Mouse (Mus musculus): ENCODE measurements around the gene Il4ra.
A peak's percentile ranks its signal among the peaks of the same experiment; 100 is the strongest.

Gene Il4ra

DNA sequence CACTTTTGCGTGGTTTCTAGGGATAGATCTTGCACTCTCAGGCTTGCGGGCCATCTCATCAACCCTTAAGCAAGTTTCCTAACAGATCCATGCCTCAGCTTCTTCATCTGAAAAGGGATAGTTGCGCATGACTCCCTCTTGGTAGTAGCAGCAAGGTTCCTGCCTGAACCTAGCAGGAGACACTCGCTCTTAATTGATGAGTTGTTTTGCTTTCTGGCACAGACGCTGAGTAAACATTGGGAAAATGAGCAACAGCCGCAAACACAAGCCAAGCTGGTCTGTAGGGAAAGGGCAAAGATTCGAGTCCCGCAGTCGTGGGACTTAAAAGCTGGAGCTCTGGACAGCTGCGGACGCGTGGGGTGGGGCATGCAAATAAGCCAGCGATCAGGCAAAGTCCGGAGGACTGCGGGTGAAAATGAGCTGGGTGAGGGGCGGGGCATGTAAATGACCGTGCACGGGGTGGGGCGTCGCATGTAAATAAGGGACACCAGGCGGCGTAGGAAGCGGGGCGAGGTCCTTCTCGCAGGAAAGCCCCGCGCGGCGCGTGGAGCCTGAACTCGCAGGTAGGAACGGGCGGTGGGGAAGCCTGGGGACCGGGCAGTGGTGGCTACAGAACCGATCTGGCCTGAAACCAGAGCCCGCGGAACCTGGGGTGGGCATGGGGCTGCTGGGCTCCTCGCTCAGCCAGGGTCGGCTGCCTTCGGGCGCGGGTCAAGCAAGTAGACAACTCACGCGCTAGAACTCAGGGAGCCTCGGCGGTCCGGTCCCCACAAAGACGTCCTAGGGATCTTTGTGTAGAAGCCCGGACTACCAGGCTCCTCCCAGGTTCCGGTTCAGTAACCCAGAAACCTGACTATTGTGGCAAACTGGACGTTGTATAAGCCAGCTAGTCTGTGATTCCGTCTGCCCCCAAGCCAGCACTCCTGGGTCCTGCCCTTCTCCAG lies at the start of gene Il4ra:
Gene Il4ra (plus strand): TSS at position 355 of the 944 bp plus-strand sequence.
- DNase-seq: peak; percentile 94

DNA sequence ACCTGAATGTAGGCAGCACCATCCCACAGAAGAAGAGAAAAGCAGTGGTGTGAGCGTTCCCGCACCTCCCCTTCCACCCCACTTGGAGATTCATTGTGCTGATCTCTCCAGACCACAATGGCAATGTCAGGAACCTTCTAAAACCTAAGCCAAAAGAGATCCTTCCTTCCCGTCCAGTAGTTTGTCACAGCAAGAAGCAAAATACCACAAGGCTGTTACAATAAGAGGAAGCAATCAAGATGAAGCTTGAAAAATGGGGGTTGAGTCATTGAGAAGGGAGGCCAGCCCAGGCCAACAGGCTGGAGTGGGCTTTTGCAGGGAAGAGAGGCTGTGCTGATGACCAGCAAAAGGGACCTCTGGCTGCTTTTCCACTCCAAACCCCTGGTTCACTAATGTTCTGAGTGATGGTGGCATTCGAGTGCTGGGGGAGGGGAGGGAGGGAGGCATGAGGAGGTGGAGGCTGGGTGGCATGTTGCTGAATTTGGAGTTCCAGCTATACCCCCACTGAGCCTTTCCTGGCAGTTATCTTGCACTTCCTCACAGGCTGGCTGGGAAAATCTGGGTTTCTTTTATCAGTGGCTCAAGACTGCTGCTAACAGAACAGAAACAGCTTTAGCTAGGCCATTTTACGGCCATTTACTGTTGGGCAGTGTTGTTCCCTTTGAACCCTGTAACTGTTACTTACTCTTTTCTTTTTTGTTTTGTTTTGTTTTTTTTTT lies 48.4 kb upstream of the Il4ra start:
- DNase-seq: no peak

DNA sequence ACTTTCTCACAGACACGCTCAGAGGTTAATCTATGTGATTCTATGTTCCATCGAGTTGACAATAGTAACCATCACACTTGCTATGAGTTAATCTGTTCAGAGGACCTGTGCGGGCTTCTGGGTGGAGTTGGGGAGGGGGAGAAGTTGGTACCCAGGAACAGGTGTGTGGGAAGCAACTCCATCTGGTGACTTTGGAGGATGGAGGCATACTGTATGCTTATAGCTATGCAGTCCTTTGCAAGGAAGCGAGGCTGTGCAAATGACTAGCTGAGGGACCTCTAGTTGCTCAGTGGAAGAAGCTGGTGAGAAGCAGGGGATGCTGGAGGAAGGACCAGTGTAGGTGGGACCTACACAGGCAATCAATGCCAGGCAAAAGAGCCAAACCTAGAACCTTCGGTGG lies 47.3 kb upstream of the Il4ra start:
- no peak for DNase-seq

DNA sequence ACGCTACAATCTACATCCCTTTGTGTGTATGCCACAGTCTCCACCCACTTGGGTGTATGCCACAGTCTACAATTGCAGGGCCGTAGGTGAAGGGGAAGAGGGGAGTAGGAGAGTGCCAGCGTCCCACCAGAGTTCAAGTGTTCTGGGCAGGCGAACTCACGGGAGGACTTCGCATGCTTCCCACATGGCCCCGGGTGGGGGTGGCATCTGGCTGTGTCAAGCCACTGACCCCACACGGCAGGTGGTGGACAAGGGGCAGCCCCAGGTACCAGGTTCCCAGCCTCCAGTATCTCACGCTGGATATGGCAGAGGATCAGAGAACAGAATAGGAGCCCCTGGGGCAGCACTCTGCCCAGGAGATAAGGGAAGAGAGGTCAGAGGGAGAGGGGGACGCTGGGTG lies 46.4 kb upstream of the Il4ra start:
- DNase-seq: no peak

DNA sequence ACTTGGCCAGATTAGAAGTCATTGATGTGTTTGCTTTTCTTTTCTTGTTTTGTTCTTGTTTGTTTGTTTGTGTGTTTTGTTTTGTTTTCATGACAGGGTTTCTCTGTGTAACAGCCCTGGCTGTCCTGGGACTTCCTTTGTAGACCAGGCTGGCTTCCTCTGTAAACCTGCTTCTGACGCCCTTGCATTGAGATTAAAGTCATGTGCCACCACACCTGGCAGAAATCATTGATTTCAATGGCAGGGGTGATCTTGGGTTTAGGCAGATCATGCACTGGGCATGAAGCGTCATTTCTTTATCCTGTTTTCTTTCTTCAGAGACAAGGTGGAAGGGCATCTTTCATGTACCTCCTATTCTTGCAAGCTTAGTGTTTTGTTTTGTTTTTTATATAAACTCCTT lies 44.6 kb upstream of the Il4ra start:
- DNase-seq: no peak

DNA sequence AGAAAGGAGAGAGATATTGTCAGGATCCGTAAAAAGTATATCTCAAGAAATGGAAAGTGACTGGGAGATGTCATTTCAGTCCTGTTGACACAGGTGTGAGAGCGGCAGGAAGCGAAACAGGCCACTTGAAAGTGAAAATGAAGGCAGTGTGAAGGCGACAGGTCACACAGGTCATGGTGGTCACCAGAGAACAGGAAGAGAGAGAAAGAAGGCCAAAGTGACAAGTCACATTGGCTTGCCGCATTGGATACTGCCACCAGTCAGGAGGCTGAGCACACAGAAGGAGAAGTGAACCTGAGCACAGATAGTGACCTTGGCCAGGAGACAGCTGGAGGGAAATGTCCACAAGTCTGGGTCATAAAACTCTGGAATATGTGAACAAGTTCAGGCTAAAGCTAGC lies 40.5 kb upstream of the Il4ra start:
- DNase-seq: no peak

DNA sequence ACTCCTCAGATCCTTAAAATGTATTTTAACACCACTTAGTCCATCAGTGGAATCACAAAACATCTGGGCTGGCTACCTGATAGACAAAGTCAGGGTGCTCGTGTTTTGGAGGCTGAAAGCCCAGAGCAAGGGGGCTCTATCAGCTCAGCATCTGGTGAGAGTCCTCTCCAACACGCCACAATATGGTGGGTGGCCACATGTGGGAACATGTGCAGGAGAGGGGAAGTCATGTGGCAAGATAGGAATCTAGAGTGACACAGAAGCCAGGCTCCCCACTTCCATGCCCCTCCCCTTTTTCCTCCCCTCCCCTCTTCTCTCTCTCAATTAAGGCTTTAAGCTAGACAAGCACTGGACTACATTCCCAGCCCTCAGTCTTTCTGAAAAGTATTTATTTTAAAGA lies 40.1 kb upstream of the Il4ra start:
- DNase-seq: no peak

DNA sequence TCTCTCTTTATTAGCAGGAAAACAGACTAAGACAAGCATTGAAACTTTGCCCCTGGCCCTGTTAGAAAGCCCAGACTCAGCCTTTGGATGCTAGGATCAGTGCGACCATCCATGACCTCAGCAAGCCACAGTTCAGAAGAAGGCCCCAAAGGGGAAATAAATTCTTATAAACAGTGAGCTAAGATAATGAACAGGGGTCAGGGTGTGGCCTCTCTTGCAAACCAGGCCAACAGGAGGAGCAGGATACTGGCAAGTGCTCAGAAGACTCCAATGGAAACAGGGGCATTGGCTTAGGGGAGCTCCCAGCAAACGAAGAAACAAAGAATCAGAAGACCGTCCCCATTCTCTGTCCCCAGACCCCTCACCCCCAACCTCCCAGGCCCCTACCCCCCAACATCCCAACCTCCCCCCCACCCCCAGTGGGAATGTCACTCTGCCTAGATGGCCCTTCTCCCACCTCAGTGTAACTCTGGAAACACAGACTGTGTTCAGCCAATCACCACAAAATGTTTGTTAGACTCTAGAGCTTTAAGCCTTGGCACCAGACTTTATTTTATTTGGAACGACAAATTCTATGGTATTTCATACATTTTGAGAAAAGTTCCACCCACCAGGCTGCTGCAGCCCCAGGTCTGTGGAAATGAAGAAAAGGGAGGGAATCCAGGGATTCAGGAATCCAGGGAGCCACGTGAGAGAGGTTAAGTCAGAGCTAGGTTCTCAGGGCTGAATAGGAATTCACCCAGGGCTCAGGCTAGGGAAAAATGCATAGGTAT lies 36.7 kb upstream of the Il4ra start:
- no peak for DNase-seq

DNA sequence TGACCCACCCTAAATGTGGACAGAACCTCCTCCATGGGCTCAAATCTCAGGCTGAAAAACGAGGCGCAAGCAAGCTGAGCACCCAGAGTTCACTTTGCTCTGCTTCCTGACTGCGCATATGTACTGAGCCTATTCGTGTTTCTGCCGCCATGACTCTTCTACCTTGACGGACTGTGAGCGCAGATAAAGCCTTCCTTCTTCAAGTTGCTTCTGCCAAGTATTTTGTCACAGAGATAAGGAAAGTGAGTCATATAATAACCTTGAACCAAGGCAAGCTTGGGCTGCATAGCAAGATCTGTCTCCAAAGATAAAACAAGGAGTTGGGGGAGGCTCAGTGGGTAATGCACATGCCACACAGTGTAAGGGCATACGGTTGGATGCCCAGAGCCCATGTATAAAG lies 35.2 kb upstream of the Il4ra start:
- DNase-seq: no peak

DNA sequence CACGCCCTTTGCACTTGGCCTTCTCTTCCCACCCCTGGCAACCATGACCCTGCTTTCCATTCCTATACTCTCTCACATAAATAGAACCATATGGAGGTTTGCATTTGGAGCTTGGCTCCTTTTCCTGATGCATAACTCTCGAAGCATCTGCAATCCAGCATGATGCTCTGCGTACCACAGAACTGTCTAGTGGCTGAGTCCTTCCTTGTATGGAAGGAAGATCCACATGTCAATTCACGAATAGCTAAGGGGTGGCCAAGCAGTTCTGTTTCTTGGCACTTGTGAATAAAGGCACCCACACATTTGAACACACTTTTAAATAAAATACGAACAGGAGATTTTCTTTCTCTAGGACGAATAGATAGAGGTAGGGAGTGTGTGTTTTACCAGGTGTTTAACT lies 34.5 kb upstream of the Il4ra start:
- DNase-seq: no peak

DNA sequence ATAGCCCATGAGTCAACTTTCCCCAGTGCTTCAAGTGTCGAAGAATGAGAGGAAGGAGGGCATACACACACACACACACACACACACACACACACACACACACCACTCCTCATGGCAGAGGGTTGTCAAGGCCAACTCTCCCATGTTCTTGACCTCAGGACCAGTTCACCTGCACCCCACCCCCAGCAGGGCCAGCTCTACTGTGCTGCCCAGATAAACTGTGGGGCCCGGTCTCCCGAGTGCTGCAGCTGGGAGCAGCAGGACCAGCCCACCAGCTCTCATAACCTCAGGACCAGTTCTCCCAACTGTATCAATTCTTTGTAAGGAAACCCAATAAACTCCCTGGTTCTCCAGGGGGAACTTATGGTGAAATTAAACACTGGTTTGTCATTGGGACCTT lies 32.2 kb upstream of the Il4ra start:
- no peak for DNase-seq

DNA sequence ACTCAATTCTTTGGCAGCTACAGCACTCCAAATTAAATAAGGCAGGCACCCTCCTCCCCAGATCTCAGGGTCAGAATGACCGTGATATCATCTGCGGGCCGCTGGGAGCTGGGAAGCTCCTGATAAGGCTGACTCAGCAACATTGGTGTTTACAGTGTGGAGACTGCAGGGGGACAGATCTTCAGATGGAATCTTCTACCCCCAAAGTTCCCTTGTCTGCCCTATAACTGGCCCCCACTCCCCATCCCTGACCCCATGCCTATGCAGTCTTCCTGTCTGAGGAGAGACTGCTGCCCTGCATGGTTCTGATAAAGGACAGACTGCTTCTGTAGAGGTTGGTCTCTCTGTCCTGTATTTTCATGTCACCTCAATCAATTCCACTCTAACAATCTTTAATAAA lies 28.9 kb upstream of the Il4ra start:
- no peak for DNase-seq

DNA sequence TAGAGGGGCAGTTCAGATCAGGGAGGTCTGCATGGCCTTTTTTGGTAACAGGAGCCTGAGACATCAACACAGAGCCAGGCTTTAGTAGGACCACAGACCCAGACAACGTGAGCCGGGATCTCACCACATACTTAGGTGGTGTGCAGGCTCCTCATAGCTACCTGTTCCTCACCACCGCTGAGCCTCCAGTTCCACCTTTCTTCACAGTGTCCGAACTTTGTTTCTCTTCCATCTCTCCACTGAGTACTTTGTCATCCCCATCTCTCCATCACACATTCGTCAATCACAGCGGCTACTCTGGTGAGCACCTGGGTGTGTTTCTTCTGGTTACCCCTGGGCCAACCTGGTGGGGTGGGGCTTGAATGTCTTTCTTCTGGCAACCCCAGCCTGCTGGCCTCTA lies 24.7 kb upstream of the Il4ra start:
- DNase-seq: no peak

DNA sequence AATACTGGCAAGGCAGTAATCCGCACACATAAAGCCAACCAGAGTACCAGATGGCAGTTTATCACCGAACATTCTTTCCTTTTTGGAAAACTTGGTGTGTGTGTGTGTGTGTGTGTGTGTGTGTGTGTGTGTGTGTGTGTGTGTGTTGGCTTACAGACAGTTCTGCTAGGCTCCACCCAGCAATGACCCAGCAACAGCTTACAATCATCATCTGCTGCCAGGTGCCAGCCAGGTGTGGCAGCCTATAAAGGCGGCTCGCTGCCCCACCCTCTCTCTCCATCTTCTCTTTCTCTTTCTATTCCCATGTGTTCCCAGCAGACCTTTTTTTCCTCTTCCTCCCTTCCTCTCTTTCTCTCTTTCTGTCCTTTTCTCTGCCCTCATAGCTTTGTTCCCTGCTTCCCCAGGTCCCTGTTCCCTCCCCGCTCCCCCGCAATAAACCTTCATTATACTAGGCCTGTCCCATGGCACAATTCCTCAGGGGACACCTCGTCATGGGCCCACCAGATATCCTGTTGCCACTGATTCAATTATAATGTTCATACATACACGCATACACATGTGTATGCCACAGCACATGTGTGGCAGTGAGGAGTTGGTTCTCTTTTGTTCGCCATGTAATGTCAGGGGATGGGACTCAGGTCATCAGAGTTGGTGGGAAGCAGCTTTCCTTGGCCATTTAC lies 23.9 kb upstream of the Il4ra start:
- DNase-seq: no peak

DNA sequence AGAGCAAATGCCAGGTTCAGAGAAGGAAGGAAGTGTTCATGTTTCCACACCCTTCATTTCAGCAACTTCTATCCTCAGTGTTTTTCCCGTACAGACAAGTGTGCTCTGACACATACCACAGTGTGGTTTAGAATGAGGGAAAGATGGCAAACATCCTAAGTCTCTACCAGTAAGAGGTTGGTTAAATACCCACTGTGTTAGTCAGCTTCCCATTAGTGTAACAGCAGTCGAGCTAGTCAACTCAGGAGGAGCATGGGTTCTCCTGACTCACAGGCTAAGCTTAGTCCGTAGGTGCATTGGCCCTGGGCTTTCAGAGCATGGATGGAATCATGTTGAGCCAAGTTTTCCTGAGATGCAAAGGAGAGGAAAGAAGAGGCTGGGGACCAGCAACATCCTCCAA lies 12.6 kb upstream of the Il4ra start:
- no peak for DNase-seq

DNA sequence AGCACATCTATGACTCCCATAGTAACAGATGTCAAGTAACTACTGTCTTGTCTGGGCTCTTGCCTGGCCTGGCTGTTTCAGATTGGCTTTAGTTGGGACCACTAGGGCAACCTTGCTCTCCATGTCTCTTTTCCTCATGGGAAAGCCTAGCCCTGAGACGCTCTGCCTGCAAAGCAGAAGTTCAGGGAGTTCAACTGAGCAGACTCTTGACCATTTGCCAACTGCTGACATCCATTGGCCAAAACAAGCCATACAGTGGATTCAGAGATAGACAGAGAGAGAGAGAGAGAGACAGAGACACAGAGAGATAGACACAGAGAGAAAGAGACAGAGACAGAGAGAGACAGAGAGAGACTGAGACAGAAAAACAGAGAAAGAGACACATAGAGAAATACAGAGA lies 10.9 kb upstream of the Il4ra start:
- no peak for DNase-seq

DNA sequence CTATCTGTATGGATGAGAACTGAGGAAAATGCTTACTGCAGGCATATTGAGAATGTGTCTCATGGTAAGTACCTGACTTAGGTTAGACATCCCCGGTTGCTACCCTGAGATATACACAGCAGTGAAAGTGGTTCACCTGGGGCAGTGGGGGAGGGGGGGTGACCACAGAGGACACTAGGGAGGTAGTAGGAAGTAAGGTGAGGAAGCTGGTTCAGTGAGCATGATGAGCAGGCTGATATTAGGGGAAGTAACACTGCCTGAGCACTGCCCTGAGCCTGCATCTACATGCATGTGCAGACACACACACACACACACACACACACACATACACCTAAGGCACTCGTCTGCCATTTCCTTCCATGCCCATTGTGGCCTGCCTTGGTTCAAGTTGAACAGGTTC lies 10.1 kb upstream of the Il4ra start:
- no peak for DNase-seq

DNA sequence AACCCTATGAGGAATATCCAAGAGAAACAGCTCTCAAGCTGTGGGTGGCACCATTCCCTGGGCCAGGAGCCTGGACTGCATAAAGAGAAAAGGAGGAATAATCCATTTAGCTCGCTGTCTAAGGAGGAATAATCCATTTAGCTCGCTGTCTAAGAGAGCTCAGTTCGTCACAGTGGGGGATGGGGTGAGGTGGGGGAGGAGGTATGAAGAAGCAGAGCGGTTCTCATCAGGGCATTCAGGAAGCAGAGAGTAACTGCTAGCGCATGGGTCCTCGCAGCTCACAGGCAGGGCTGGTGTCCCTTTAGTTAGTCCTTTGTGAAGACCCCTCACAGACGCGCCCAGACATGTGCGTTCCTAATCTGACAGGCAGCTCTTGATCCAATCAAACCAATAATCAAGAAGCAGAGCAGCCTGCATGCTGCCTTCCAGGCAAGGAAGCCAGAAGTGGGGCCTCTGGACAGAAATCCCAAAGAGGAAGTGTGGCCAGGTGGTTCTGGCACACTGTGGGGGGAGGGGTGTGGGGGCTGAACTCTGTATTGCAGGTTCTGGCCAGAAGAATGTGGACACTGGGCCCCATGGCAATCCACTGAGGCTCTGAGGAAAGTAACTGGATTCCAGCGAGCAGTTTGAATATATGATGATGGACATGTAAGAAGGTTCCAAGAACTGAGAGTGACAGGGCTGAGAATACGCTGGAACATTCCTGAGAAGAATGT lies 9.4 kb upstream of the Il4ra start:
- DNase-seq: no peak

DNA sequence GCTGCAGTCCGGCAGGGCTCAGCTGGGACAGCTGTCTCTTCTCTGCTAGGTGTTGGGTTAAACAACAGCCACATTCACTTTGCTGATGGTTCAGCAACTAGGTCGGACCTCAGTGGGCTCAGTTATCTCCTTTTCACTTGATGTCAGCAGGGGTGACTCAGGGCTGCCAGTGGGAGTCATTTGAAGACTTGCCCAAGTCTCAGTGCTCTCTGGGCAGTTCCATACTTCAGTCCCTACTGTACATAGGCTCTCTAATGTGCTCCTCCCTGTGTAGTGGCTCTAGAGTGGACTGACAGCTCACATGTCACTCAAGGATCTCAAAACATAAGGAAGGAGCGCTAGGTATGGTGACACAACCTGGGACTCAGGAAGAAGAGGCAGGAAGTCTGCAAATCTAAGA lies 8.4 kb upstream of the Il4ra start:
- no peak for DNase-seq

DNA sequence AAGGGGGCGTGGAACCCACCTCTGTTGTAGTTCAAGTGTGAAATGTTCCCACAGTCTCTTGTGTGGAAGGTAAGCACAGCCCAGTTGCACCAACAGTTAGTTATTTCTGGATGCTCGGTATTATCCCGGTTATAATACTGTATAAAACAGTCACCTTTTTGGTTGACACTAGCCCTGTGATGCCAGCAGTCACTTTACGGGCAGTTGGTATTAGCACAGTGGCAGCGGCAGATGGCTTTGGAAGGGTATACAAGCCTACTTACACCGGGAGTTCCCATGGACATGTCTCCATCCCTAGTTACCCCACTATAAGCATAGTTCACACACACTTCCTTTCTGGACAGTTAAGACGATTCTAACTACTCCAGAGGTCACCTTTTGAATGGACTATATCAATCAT lies 6.6 kb upstream of the Il4ra start:
- no peak for DNase-seq

DNA sequence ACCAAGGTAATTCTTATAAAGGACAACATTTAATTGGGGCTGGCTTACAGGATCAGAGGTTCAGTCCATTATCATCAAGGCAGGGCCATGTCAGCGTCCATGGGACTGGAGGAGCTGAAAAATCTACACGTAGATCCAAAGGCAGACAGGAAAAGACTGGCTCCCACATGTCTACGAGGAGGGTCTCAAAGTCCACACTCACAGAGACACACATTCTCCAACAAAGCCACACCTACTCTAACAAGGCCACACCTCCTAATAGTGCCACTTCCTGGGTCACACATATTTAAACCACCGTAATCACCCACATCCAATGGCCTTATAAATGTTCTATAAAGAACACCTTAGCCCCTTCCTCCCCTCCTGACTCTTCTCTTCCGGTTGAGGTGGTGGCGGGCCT lies 5.2 kb upstream of the Il4ra start:
- DNase-seq: no peak

DNA sequence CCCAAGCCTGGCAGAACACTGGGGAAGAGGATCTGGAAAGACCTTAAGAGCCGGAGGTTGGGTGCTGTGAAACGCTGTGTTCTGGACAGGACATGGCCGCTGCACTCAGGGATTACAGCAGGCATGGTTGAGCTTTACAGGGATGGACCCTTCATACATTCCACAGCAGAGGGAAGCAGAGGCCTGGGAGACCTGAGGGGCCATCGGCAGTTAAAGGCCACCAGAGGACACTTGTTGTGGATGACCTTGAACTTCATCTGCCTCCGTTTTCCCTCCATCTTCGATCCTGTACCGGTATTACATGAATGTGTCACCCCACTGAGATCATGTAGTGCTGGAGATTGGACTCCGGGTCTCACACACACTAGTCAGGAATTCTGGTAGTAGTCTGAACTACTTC lies 2.0 kb upstream of the Il4ra start:
- DNase-seq: no peak

Measured in lung, postnatal 14 days (tissue).